In genomic region chr13:10711451-10711850, GRCm38 (mm10) we compare ENCODE assay signal across 20 mouse cellular contexts.
A peak's percentile ranks its signal among the peaks of the same experiment; 100 is the strongest.
DNase-seq lines count a peak whose midpoint lies in the region; ATAC-seq lines count a peak whose summit lies in the region.
"Had no signal": no experiment of that assay in that cellular context is flagged by ENCODE, and none has a peak within 500 bp of the region (broad histone marks: within the 10 kb centered on the region; RNA-seq: fewer than 3 reads in every experiment).

No protein-coding gene starts in this region.

- ATAC-seq in frontal cortex, adult (ENCODE audit: low TSS enrichment) = peak; percentile 86
- ATAC-seq: activated CD4-positive, CD25-positive, alpha-beta regulatory T cell, adult 4 months; CD4-positive, CD25-positive, alpha-beta regulatory T cell, adult 4 months; forebrain, embryonic 13.5 days; forebrain, embryonic 15.5 days; forebrain, postnatal 0 days; Patski had no signal

- DNase-seq in frontal cortex, postnatal 10 days (ENCODE audit: low spot score in 2 of 2) = no peak
- DNase-seq in right cerebral cortex, adult 18-20 months = peak; percentile 20
- DNase-seq in right cerebral cortex, postnatal 25 days = no peak
- DNase-seq in spleen, postnatal 36 days (ENCODE audit: low spot score in 2 of 2) = no peak
- DNase-seq: adrenal gland, adult 8-10 months; adrenal gland, postnatal 14 days; adrenal gland, postnatal 36 days; B cell, adult 2 months; cerebellum, adult 11 months; cerebellum, adult 18-20 months; cerebellum, adult 8-10 months; cerebellum, postnatal 10 days; cerebellum, postnatal 25 days; forebrain, postnatal 0 days had no signal
